Mouse (Mus musculus) urinary bladder, adult 2 months (tissue): ENCODE data around the gene Prkar1a. TPM values are rescaled to one million over a fixed set of nuclear protein-coding genes. Genes with fewer than 3 reads are reported as not detected.
A peak's percentile ranks its signal among the peaks of the same experiment; 100 is the strongest.

Experiments used
- DNase-seq: peaks from one replicate; pipeline ENCODE4 v3.0.0; 2022; ENCODE audit warnings: low spot score
- polyA plus RNA-seq: library from polyadenylated mRNA; depleted of rRNA; stranded (reverse); fragments of >200 nt; gene quantifications from 2 replicates; pipeline ENCODE4 v1.2.3, GENCODE M21; 2012

Prkar1a gene
- polyA plus RNA-seq, 1 experiment = 176 TPM

DNA sequence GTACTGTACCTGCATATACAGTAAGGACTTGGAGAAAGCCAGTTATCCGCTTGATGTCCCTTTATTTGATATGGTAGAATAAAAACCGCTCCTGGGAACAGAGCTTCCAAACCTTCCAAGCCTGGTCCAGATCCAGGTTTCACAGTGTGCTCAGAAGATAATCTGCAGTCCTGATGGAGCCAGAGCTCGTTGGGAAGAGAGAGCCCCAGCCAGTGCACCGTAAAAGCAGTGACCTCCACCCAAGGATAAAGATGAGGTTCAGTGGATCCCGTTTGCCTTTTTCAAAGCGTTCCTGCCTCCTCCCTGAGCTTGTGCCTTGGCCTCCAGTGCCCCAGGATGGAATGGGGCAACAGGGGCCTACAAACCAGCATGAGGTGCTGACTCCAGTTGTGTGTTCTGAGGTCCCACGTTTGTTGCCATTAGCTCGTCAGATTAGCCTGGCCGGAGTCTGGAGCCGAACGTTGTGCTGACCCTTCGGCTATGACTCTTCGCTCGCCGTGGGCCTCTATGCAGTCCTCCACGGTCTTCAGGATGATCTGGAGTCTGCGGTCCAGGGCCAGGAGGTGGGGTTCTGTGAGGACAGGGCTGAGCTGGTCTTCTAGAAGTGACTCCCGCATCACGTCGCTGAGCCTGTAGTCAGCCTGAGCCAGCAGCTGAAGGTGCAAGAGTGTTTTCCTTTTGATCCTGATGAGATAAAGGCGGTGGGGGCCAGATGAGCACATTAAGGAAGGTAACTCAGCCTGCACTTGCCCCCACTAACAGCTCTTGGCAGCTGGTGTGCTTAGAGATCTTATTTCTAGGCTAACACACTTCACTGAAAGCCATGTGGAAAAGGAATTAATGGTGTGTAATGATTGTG is 23.9 kb downstream of the Prkar1a start:
- no peak for DNase-seq

DNA sequence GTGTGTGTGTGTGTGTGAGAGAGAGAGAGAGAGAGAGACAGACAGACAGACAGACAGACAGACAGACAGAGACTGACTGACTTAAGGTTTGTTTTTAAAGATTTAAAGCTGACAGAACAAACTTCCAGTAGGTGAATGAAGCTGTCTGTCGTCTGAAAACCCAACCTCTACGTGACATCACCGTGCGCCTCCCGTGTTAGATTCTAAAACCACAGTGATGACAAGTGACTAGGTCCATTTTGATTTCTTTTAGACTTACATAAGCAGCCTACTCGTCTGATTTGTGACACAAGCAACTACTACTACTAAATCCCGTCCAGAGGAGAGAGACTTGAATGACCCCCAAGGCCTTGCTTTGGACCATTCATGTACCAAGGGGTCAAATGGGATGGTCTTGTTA is 24.5 kb downstream of the Prkar1a start:
- no peak for DNase-seq

DNA sequence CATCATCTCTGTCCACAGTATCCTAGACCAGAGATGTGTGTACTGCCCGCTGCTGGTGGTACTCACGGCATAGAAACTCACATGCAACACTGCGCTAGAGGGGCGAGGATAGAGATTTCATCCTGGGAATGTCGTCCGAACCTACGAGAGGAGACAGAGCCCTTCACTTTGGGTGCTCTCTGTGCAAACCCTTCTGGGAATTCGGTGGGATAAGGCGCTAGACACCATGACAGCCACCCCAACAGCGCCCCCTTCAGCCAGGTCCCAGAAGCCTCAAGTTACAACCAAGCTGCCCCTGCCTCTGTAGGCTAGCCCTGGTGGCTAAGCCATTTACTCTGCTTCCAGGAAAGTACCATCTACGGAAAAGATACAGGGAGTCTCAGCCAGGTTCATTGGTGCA is 25.3 kb downstream of the Prkar1a start:
- DNase-seq = no peak

DNA sequence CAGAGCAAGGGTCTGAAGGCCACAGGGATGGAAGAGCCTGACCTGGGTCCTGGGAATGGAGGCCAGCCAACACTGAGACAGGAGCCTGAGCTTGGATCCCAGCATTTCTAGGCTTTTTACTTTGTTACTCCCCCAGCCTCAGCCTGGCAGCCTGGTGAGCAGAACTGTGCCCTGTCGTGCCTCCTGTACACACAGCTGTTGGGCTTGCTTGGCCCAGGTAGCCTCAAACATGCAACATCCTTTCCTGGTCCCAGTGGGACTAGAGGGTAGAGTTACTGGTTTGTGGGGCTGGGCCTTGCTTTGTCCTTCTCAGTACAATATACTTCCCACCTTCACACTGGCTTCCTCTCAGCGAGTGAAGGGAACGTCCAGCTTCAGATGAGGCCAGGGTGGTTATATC is 26.0 kb downstream of the Prkar1a start:
- DNase-seq = no peak

DNA sequence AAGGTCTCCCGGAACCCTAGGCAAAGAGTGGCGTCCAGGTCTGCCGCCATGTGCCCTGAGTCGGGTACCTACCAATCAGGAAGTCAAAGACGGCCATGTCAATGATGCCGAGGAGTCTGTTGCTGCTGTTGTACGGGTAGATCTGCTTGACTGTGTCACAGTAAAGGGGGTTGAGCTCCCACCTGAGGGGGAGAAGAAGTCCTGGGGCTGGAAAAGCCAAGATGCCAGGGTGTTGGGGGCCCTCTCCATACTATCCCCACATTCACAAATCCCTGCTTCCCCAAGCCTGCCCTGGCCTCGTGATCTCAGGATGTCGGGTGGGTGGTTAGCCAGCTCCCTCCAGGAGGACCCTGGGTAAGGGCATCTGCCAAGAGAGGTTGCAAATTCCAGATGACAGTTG is 26.6 kb downstream of the Prkar1a start:
- no peak for DNase-seq

DNA sequence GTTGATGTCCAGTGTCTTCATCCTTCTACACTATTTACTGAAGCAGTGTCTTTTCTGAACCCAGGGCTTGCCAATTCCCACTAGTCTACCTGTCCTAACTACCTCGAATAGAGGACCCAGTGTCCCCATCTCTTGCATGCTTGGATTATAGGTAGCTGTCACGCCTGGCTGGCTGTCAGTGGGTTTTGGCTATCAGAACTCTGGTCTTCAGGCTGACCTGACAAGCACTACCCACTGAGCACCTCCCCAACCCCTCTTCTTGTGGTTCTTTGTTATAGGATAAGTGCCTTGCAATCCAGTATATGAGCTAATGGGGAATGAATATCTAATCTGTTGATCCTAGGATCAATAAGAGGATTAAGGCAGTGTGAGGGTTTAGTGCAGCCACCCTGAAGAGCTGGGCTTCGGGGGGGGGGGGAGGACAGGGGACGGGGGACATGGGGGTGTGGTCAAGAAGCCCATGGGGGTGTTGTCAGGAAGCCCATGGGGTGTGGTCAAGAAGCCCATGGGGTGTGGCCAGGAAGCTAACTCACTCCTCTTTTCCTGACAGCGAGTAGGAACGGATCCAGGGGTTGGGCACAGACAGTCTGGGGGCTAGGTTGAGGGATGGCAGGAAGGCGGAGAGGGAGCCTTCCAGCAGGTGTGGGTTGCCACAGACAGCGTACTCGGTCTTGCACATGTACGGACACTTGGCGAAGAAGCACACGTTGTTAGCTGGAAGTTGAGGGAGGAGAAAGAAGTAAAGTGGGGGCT is 27.6 kb downstream of the Prkar1a start:
- DNase-seq = no peak

DNA sequence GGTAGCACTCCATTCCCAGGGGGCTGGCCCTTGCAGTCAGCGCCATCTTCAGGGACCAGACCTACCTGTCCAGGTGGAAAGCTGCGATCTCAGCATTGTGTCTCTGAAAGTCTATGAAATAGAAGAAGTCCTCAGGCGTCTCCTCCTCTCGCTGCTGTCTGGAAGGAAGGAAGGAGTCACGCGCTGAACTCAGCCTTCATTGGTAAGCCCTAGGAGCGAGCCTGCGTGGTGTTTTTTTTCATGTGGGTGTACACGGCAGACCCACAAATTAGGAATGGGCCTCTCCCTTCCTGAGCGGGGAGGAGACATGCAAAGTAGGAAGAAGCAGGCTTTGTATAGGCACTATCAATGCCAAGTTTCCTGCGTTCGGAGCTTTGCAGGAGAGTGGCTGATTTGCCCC is 29.1 kb downstream of the Prkar1a start:
- DNase-seq = peak; percentile 10

DNA sequence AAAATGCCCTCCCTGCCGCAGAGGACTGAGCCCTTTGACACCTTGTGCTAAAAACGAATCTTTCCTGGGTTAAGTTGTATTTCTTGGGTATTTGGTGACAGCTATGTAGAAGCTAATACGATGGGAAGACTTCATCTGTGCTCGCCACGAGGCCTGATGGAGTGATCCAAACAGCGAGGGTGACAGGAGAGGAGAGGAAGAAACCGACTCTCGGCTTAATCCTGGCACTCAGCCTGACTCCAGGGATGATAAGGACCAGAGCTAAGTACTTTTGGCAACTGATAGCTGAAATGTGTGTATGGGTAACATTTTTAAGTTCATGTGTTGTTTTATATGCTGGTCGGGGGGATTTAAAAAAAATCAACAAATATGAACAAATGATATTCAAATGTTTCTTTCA is 31.7 kb downstream of the Prkar1a start:
- no peak for DNase-seq

DNA sequence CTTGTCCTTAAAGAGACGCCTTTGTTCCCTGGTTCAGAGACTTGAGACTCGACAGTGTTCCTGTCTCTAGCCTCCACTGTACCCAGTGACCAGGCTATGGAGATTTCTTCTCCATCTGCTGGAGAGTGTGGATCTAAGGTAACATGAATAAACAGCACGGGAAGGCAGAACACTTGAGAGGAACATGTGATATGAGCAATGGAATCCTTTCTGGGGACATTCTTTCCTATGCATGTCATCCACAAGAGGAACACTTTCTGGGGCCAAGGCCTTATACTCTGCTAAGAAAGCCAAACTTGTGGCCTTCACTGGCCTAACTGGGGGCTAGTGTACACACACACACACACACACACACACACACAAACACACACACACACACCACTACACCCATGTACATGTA is 32.4 kb downstream of the Prkar1a start:
- DNase-seq = no peak

DNA sequence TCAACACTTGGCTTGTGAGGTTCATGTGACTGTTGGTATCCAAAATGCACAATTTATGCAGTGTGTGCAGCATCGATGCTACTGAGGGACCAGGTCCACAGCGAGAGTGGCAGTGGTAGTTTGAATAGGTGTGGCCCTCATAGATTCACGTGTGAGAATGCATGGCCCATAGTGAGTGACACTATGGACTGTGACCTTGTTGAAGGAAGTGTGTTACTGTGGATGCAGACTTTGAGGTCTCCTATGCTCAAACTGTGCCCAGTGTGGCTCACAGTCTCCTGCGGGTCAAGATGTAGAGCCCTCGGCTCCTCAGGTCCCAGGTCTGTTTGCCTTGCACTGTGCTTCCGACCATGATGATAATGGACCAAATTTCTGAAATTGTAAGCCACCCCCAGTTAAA is 33.0 kb downstream of the Prkar1a start:
- DNase-seq = no peak

DNA sequence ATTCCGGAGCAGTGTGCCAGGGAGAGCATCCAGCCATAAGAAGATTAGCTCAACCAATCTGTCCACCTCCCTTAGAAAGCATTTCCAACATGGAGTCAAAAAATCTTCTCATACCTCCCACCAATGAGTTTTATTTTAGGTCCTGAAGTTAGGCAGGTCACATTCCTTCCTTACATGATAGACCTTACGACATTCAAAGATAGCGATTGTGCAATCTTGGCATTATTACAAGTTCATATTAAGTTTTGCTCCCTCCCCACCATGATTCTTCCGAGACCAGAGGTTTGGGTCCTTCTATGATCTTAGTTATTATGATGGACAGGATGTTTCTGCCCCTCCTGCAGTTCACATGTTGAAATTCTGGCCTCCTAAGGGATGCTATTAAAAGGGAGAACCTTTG is 40.3 kb downstream of the Prkar1a start:
- no peak for DNase-seq

DNA sequence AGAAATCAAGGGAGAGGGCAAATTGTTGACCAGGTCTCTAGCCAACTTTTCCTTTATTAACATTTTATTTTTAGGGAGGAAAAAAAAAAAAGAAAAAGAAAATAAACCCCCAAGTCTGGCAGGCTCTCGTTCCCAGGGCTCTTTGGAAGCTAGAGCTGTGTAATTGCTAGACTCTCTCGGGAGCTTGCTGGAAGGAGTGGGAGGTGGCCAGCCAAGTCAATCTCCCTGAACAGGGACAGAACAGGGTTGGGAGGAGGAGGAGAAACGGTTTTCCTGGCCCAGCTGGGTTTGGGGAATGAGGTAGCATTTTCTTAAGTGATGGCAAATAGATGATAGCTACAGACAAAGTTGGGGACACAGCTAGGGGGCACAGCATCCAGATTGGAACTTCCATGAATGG is 43.5 kb downstream of the Prkar1a start:
- no peak for DNase-seq

DNA sequence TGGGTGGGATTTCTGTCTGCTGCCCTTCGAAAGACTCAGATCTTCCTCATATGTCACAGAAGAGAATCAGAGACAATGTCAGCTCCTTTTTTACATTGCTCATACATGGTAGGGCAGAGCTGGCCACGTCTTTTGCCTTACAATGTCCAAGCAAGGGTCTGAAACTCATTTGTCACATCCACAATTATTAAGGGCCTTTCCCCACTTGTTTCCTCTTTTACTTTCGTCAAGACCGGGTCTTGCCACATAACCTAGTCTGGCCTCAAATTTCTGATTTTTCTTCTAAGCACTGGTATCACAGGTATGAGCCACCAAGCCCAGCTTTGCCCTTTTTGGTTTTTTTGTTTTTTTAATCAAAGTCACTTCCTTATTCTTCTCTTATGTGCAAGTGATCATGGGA is 47.3 kb downstream of the Prkar1a start:
- no peak for DNase-seq

DNA sequence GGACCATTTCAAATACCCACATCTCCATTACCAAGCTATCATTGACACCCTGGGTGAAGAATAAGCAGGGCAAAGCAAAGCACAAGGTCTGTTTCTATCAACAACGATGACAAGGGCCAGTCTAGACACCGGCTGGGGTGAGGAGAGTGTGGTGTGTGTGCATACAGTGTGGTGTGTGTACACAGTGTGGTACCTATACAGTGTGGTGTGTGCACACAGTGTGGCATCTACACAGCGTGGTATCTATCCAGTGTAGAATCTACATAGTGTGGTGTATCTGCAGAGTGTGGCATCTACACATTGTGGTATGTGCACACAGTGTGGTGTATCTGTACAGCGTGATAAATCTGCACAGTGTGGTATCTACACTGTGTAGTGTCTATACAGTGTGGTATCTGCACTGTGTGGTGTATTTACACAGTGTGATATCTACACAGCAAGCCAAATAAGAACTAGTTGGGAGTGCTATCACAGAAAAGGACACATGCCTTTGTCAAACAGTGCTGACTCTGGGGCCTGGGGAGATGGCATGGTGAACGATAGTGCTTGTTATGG is 48.0 kb downstream of the Prkar1a start:
- no peak for DNase-seq

DNA sequence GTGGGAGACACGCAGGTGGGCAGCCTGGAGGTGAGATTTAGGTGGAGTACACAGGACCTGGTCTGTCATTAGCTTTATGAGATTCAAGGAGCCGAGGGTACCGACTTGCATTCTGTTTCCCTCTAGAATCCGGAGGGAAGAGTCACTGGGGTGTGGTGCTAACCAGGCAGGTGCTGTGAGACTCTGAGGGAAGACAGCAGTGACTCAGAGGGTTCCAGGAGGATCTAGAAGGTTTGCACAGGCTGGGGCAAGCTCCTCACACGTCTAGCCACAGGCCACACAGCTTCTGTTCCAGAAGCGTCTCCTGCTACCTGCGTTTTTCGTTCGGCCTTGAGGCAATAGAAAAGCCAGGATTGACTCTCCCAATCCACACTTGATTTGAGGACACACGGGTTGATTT is 49.5 kb downstream of the Prkar1a start:
- DNase-seq = no peak

DNA sequence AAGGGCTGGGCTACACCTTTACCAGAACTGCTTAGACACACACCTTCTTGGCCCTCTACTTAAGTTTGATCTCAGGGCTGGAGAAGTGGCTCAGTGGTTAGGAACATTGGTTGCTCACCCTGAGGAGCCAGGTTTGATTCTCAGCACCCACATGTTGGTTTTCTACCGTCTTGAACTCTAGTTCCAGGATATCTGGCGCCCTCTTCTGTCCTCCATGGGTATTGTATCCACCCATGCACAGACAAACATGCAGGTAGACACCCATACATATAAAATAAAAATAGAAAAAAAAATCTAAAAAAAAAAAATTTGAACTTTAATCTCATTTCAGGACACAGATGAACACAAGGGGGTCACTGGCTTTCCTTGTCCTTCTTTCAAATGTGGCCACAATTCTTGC is 50.6 kb downstream of the Prkar1a start:
- no peak for DNase-seq

DNA sequence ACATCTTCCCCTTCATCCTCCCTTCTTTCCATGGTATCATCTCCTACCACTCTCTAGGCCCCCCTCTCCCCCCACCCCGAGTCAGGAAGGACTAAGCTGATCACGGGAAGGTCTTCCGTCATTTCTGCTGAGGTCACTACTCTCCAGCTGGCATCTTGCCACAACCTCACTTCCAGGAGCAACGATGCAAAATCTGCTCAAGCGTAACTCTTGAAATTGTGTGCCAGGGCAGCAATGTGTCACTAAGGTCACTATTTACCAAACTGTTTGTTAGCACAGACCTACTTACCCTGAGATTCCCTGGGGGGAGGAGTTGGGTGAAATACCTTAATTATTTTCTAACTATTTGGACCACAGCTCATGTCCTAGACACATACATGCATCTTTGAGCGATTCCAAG is 51.6 kb downstream of the Prkar1a start:
- no peak for DNase-seq

DNA sequence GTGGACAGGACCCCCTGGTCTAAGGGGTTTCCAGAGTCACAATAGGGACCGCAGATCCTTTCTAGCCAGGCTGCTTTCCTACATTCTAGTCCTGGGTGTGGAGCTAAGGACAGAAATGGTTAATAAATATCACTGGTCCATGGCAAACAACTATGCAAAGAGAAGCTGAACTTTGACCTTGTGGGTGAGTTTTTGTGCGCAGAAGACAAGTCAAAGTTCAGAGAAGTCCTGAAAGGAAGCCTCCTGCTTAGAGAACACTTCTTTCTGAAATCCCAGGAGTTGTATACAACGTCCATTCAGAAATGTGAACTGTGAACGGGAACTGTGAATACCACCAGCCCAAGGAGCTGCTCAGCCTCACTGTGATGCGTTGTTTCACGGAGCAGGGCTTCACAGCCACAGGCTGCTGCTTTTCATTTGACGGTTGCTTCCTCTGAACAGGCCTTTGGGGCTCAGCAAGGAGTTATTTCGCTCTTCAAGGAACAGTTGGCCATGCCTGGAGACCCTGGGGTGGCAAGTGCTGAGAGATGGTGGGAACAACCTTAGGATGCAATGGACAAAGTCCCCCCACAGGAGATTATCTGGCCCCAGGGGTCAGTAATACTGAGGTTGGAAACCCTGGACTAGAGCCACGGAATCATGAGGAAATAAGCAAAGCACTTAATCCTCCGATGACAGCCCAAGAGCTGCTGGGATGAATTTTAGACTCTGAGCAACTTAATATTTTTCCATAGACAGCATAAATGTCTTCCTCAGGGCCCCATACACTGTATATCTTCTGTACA is 53.0 kb downstream of the Prkar1a start:
- DNase-seq = no peak

DNA sequence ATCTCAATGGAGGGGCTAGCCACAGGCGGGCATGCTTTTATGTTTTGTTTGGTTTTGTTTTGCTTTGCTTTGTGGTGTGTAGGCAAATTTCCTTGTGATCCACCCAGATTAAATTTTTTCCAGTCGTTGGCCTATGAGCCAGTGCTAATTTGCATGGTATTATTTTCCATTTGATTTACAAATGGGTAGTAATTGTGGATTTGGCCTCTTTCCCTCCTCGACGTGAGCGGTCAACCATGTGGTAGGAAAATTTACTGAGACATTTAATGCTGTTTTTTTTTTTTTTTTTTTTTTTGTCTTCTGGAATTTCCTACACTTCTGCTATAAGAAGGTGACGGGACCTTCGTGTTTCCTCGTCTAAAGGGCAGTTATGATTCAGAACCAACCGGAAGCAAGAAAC is 54.6 kb downstream of the Prkar1a start:
- no peak for DNase-seq

DNA sequence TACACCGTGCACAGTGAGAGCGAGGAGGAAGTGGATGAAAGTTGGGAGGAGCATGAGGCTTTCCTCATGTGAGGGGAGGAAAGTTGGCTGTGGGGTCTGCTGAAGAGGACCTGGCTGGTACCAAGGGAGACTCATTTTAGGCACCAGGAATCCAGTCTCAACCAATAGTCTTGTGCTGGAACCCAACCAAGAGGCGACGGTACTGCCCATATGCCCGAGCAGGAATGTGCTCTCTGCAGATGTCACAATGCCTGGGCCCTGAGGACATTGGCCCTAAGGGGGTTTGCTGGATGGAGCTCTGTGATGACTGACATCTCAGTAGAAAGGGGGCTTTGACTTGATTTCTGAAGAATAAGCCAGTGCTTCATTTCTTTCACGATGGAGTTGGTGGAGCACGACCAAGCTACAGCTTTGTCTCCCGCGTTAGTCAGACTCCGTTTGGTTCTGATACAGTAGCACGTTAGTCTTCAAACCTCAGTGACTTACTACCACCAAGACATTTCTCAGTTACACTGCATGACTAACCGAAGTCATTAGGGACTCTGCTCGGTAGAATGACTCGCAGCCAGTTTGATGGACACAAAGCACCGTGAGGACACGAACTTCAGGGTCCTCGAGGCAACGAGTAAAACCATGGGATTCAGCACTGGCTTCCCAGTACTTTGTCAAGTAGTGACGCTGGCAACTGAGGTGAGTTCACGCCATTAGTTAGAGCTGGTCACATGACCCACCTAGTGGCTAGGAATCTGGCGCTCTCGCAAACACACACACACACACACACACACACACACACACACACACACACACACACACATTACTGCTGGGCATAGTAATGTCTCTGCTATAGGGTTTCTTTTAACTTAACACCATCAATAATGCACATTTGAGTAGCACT is 55.4 kb downstream of the Prkar1a start:
- no peak for DNase-seq
